Mouse (Mus musculus) midbrain, embryonic 16.5 days (tissue): ENCODE measurements around the gene Dcp1b. TPM values are rescaled to one million over a fixed set of nuclear protein-coding genes. Genes with fewer than 3 reads are reported as not detected.

Experiments used
- ATAC-seq: fragments of 200-750 bp; cut with Nextera tagmentation; 2 replicates; pipeline ENCODE4 v1.8.0; 2017; ENCODE audit warnings: moderate TSS enrichment
- H3K27ac ChIP-seq: fragments of 300-500 bp; sonication (generic); 2 replicates; pipeline ENCODE4 v1.5.1; 2014; ENCODE audit warnings: mild to moderate bottlenecking, low read length, mixed read lengths
- H3K27me3 ChIP-seq: fragments of 300-500 bp; sonication (generic); 2 replicates; pipeline ENCODE4 v1.6.1; 2014; ENCODE audit warnings: low read depth, low read length, mixed read lengths; ENCODE audit not compliant: control insufficient read depth, insufficient read depth
- H3K36me3 ChIP-seq: fragments of 300-500 bp; sonication (generic); 2 replicates; pipeline ENCODE4 v1.6.1; 2014; ENCODE audit warnings: mild to moderate bottlenecking, low read length, moderate library complexity, mixed read lengths; ENCODE audit not compliant: control insufficient read depth, insufficient read depth
- H3K4me1 ChIP-seq: fragments of 300-500 bp; sonication (generic); 2 replicates; pipeline ENCODE4 v1.6.1; 2014; ENCODE audit warnings: mild to moderate bottlenecking, low read length, mixed read lengths; ENCODE audit not compliant: control insufficient read depth, insufficient read depth
- H3K4me2 ChIP-seq: fragments of 300-500 bp; sonication (generic); 2 replicates; pipeline ENCODE4 v1.6.1; 2014; ENCODE audit warnings: mild to moderate bottlenecking, low read length, mixed read lengths
- H3K4me3 ChIP-seq: fragments of 300-500 bp; sonication (generic); 2 replicates; pipeline ENCODE4 v1.5.1; 2014; ENCODE audit warnings: low read depth, mild to moderate bottlenecking, low read length, moderate library complexity, mixed read lengths
- H3K9ac ChIP-seq: fragments of 300-500 bp; sonication (generic); 2 replicates; pipeline ENCODE4 v1.6.1; 2014; ENCODE audit warnings: low read depth, low read length, mixed read lengths
- H3K9me3 ChIP-seq: fragments of 300-500 bp; sonication (generic); replicated peaks from 2 replicates; pipeline ENCODE4 v1.6.1; 2014; ENCODE audit warnings: mild to moderate bottlenecking, low read length, mixed read lengths; ENCODE audit not compliant: control insufficient read depth, poor library complexity, severe bottlenecking
- WGBS: fragments of 180-500 bp; shearing (Covaris S2); extraction: QIAGEN DNeasy Blood & Tissue Kit; methylation state at CpG from one replicate; pipeline ENCODE4 v1.1.7; 2014; 5-methylcytosine and 5-hydroxymethylcytosine counted together
- polyA plus RNA-seq: library from polyadenylated mRNA; unstranded; fragments of >200 nt; fragmentation: Nextera tagmentation; extraction: Ambion mirVana; gene quantifications from 2 replicates; pipeline ENCODE4 v1.2.1, GENCODE M21; 2015

Gene Dcp1b
- 13.4 and 13.8 TPM in 2 replicates for polyA plus RNA-seq

GRCm38 (mm10) chr6:119175078-119175853 lies at the start of gene Dcp1b:
Dcp1b (plus strand) TSS chr6:119175253.
- peak within 1 kb of the TSS; percentile 74 for H3K4me2 ChIP-seq
- peak; percentile 95 for ATAC-seq
- under 1% methylated on average over 62 of the region's 65 CpGs for WGBS
- H3K9me3 ChIP-seq = no peaks in the 10 kb centered on the region
- peak within 1 kb of the TSS; percentile 85 for H3K9ac ChIP-seq
- no peaks in the 10 kb centered on the region for H3K27me3 ChIP-seq
- no peaks in the 10 kb centered on the region for H3K36me3 ChIP-seq
- peak within 1 kb of the TSS; percentile 94 for H3K27ac ChIP-seq
- peak within 1 kb of the TSS; percentile 88 for H3K4me3 ChIP-seq
- H3K4me1 ChIP-seq = peaks cover 24% of the 10 kb centered on the region

- no peaks in the 10 kb centered on the region for H3K36me3 ChIP-seq
- WGBS = 89% methylated on average over 3 of the region's 3 CpGs
- H3K27ac ChIP-seq = no peak overlapping the region
- H3K4me1 ChIP-seq = no peaks in the 10 kb centered on the region
- no peak for ATAC-seq
- no peak overlapping the region for H3K9ac ChIP-seq
- H3K4me2 ChIP-seq = no peak overlapping the region
- H3K27me3 ChIP-seq = no peaks in the 10 kb centered on the region
- H3K4me3 ChIP-seq = no peak overlapping the region
- H3K9me3 ChIP-seq = no peaks in the 10 kb centered on the region; the same call in 1 of the 2 replicates
Measured at GRCm38 (mm10) chr6:119126991-119127390, 48.1 kb upstream of the Dcp1b start.

GRCm38 (mm10) chr6:119128076-119128475 lies 47.0 kb upstream of the Dcp1b start:
- ATAC-seq = no peak
- WGBS = 100% methylated on average over 1 of the region's 1 CpGs

GRCm38 (mm10) chr6:119128521-119128920 lies 46.5 kb upstream of the Dcp1b start:
- WGBS = 83% methylated on average over 8 of the region's 8 CpGs

More at GRCm38 (mm10) chr6:119128076-119128475, 47.0 kb upstream of the Dcp1b start:
- no peaks in the 10 kb centered on the region for H3K36me3 ChIP-seq
- no peaks in the 10 kb centered on the region for H3K4me1 ChIP-seq
- H3K4me2 ChIP-seq = no peak overlapping the region
- no peaks in the 10 kb centered on the region for H3K27me3 ChIP-seq
- H3K4me3 ChIP-seq = no peak overlapping the region
- H3K9ac ChIP-seq = no peak overlapping the region
- H3K27ac ChIP-seq = no peak overlapping the region
- no peaks in the 10 kb centered on the region; the same call in 1 of the 2 replicates for H3K9me3 ChIP-seq

GRCm38 (mm10) chr6:119129664-119130063 lies 45.4 kb upstream of the Dcp1b start:
- H3K4me2 ChIP-seq = no peak overlapping the region
- no peaks in the 10 kb centered on the region for H3K27me3 ChIP-seq

More at GRCm38 (mm10) chr6:119128521-119128920, 46.5 kb upstream of the Dcp1b start:
- no peak overlapping the region for H3K4me2 ChIP-seq
- H3K36me3 ChIP-seq = no peaks in the 10 kb centered on the region
- no peaks in the 10 kb centered on the region for H3K27me3 ChIP-seq
- no peaks in the 10 kb centered on the region; the same call in 1 of the 2 replicates for H3K9me3 ChIP-seq
- H3K4me1 ChIP-seq = no peaks in the 10 kb centered on the region
- no peak overlapping the region for H3K27ac ChIP-seq
- ATAC-seq = no peak
- H3K9ac ChIP-seq = no peak overlapping the region
- no peak overlapping the region for H3K4me3 ChIP-seq

GRCm38 (mm10) chr6:119132111-119132735 lies 42.8 kb upstream of the Dcp1b start:
- Histone ChIP-seq H3K9ac (no peak overlapping the region), H3K4me2 (no peak overlapping the region), H3K4me1 (no peaks in the 10 kb centered on the region), H3K4me3 (no peak overlapping the region), H3K27ac (no peak overlapping the region), H3K36me3 (no peaks in the 10 kb centered on the region), H3K27me3 (no peaks in the 10 kb centered on the region), H3K9me3 (no peaks in the 10 kb centered on the region)
- 67% methylated on average over 8 of the region's 8 CpGs for WGBS
- ATAC-seq = no peak

More at GRCm38 (mm10) chr6:119129664-119130063, 45.4 kb upstream of the Dcp1b start:
- no peak for ATAC-seq
- H3K27ac ChIP-seq = no peak overlapping the region
- H3K4me3 ChIP-seq = no peak overlapping the region
- 80% methylated on average over 5 of the region's 5 CpGs for WGBS
- H3K9ac ChIP-seq = no peak overlapping the region
- H3K9me3 ChIP-seq = no peaks in the 10 kb centered on the region; the same call in 1 of the 2 replicates
- no peaks in the 10 kb centered on the region for H3K36me3 ChIP-seq
- H3K4me1 ChIP-seq = no peaks in the 10 kb centered on the region

- WGBS = 93% methylated on average over 4 of the region's 4 CpGs
- no peaks in the 10 kb centered on the region for H3K27me3 ChIP-seq
Measured at GRCm38 (mm10) chr6:119132863-119133262, 42.2 kb upstream of the Dcp1b start.

GRCm38 (mm10) chr6:119137768-119138167 lies 37.3 kb upstream of the Dcp1b start:
- no peaks in the 10 kb centered on the region for H3K9me3 ChIP-seq
- H3K27ac ChIP-seq = no peak overlapping the region
- ATAC-seq = no peak
- no peaks in the 10 kb centered on the region for H3K4me1 ChIP-seq
- no peak overlapping the region for H3K9ac ChIP-seq
- 88% methylated on average over 10 of the region's 10 CpGs for WGBS
- H3K4me3 ChIP-seq = no peak overlapping the region
- H3K36me3 ChIP-seq = no peaks in the 10 kb centered on the region
- H3K27me3 ChIP-seq = no peaks in the 10 kb centered on the region
- H3K4me2 ChIP-seq = no peak overlapping the region

More at GRCm38 (mm10) chr6:119132863-119133262, 42.2 kb upstream of the Dcp1b start:
- no peaks in the 10 kb centered on the region for H3K9me3 ChIP-seq
- no peaks in the 10 kb centered on the region for H3K4me1 ChIP-seq
- ATAC-seq = no peak
- no peak overlapping the region for H3K4me2 ChIP-seq
- H3K36me3 ChIP-seq = no peaks in the 10 kb centered on the region
- no peak overlapping the region for H3K9ac ChIP-seq
- no peak overlapping the region for H3K27ac ChIP-seq
- no peak overlapping the region for H3K4me3 ChIP-seq

- H3K27ac ChIP-seq = no peak overlapping the region
- no peaks in the 10 kb centered on the region for H3K4me1 ChIP-seq
- H3K4me2 ChIP-seq = no peak overlapping the region
- 86% methylated on average over 7 of the region's 7 CpGs for WGBS
- H3K36me3 ChIP-seq = no peaks in the 10 kb centered on the region
- no peaks in the 10 kb centered on the region for H3K27me3 ChIP-seq
- H3K9me3 ChIP-seq = no peaks in the 10 kb centered on the region
- no peak overlapping the region for H3K4me3 ChIP-seq
- no peak overlapping the region for H3K9ac ChIP-seq
- ATAC-seq = no peak
Measured at GRCm38 (mm10) chr6:119139561-119139960, 35.5 kb upstream of the Dcp1b start.
